Mouse (Mus musculus) heart, embryonic 12.5 days (tissue): Measurements from ENCODE around the gene Gm16513. TPM values are rescaled to one million over a fixed set of nuclear protein-coding genes. Genes with fewer than 3 reads are reported as not detected.
"Not testable (repeated sequence)": the region's sequence is repeated elsewhere in the genome, so short reads cannot be mapped to it uniquely, and the experiment has no call there.

Source experiments
- ATAC-seq: fragments of 200-750 bp; cut with Nextera tagmentation; 2 replicates; pipeline ENCODE4 v1.8.0; 2017; ENCODE audit warnings: moderate TSS enrichment, moderate library complexity; ENCODE audit not compliant: insufficient number of reproducible peaks, low FRiP score
- H3K27ac ChIP-seq: fragments of 300-500 bp; sonication (generic); 2 replicates; pipeline ENCODE4 v1.5.1; 2016; ENCODE audit warnings: mild to moderate bottlenecking, moderate library complexity; ENCODE audit not compliant: poor library complexity, severe bottlenecking
- H3K27me3 ChIP-seq: fragments of 300-500 bp; sonication (generic); replicated peaks from 2 replicates; pipeline ENCODE4 v1.6.1; 2016; ENCODE audit warnings: mild to moderate bottlenecking, moderate library complexity
- H3K36me3 ChIP-seq: fragments of 300-500 bp; sonication (generic); 2 replicates; pipeline ENCODE4 v1.6.1; 2016; ENCODE audit warnings: mild to moderate bottlenecking, moderate library complexity
- H3K4me1 ChIP-seq: fragments of 300-500 bp; sonication (generic); replicated peaks from 2 replicates; pipeline ENCODE4 v1.6.1; 2016; ENCODE audit warnings: mild to moderate bottlenecking
- H3K4me2 ChIP-seq: fragments of 300-500 bp; sonication (generic); 2 replicates; pipeline ENCODE4 v1.6.1; 2016; ENCODE audit warnings: mild to moderate bottlenecking, moderate library complexity
- H3K4me3 ChIP-seq: fragments of 300-500 bp; sonication (generic); 2 replicates; pipeline ENCODE4 v1.5.1; 2016; ENCODE audit warnings: mild to moderate bottlenecking
- H3K9ac ChIP-seq: fragments of 300-500 bp; sonication (generic); 2 replicates; pipeline ENCODE4 v1.6.1; 2016; ENCODE audit warnings: mild to moderate bottlenecking, moderate library complexity
- H3K9me3 ChIP-seq: fragments of 300-500 bp; sonication (generic); replicated peaks from 2 replicates; pipeline ENCODE4 v1.6.1; 2016; ENCODE audit warnings: mild to moderate bottlenecking, moderate library complexity
- WGBS: fragments of 180-500 bp; shearing (Covaris S2); methylation state at CpG from one replicate; pipeline ENCODE4 v1.1.7; 2016; 5-methylcytosine and 5-hydroxymethylcytosine counted together
- polyA plus RNA-seq: library from polyadenylated mRNA; unstranded; fragments of >200 nt; fragmentation: Nextera tagmentation; extraction: Ambion mirVana; gene quantifications from 2 replicates; pipeline ENCODE4 v1.2.1, GENCODE M21; 2016

The Gm16513 gene
- polyA plus RNA-seq, result not detected in 2 replicates

DNA sequence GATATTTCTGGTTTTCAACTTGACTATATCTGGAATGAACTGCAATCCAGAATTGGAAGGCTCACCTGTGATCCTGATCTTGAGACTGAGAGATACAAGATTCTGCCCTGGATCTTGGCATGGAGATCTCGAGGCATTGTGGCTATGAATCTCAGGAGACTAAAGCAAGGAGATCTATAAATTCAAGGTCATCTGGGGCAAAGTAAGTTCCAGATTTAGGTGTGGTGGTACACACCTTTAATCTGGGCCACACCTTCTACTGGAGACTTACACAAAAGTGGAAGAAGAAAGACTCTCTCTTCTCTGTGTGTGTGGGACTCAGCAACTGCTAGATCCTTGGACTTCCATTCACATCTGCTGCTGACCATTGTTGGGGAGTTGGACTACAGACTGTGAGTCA, at the start of gene Gm16513:
Gene Gm16513 (plus strand): TSS at position 301 of the 400 bp plus-strand sequence.
- H3K9me3 ChIP-seq, H3K9ac ChIP-seq, H3K27me3 ChIP-seq, H3K4me3 ChIP-seq, H3K4me1 ChIP-seq, H3K36me3 ChIP-seq, H3K27ac ChIP-seq, ATAC-seq, H3K4me2 ChIP-seq: not testable (repeated sequence)
- WGBS, result no CpG with 5 or more reads among the region's 1 CpGs

Other genes starting within 250 kb of the Gm16513 start
- gene Gm6367, start 194.0 kb upstream of the Gm16513 start, polyA plus RNA-seq, result not detected in 2 replicates
- gene Gm7942, start 75.7 kb upstream of the Gm16513 start, polyA plus RNA-seq, result not detected in 2 replicates
- not detected in 2 replicates for gene Gm10424, start 90.1 kb downstream of the Gm16513 start, polyA plus RNA-seq
- gene Gm3259, start 123.3 kb downstream of the Gm16513 start, polyA plus RNA-seq, result not detected in 2 replicates